Mouse (Mus musculus): ENCODE measurements around the gene Bves.

GRCm38 (mm10) chr10:45370545-45370944 is 35.0 kb downstream of the Bves start:
- TF ChIP-seq CEBPB (IDR thresholded peaks at IDR 0.05; ENCODE audit: low read depth): no peak
- TF ChIP-seq CTCF (IDR thresholded peaks at IDR 0.05; ENCODE audit: control insufficient read depth, insufficient read depth, insufficient read length): no peak
- no peak for TF ChIP-seq FOSL1 (IDR thresholded peaks at IDR 0.05; ENCODE audit: insufficient read depth, low read length, poor library complexity, severe bottlenecking)
